Mouse (Mus musculus): ENCODE data around the gene Kbtbd6.

Gene Kbtbd6

DNA sequence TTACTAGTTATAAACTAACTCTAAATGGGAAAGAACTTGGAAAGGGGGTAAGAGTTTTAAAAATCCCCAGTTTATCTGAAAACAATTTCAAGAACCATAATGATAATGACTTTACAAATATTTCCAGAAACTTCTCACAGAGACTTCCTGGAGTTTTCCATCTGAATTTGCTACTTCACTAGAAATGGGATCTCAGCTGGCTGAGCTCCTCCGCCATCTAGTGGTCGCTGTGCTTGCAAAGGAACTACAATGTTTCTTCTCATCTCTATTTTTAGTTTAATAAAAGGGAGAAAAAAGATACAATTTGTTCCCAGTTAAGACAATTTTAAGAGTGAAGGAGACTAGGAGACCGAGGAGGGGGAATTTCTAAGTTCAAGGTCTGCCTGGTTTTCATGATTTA lies 16.0 kb downstream of the Kbtbd6 start:
- Histone ChIP-seq H3K36me3 (ENCODE audit: insufficient read depth, low read length) (peaks cover 83% of the 10 kb centered on the region), H3K9me3 (ENCODE audit: low read length) (no peaks in the 10 kb centered on the region), H3K4me1 (replicated peaks; ENCODE audit: low read depth, low read length) (no peaks in the 10 kb centered on the region), H3K27me3 (ENCODE audit: insufficient read depth, low read length) (no peaks in the 10 kb centered on the region), H3K4me3 (replicated peaks; ENCODE audit: low read length) (no peak overlapping the region)
- TF ChIP-seq POU5F1 (IDR thresholded peaks at IDR 0.05; ENCODE audit: borderline replicate concordance, low read length): no peak
- TF ChIP-seq CTCF (conservative IDR thresholded peaks at IDR 0.05; ENCODE audit: low read length): peak; percentile 65
- TF ChIP-seq NANOG (IDR thresholded peaks at IDR 0.05; ENCODE audit: borderline replicate concordance, low read length): no peak

DNA sequence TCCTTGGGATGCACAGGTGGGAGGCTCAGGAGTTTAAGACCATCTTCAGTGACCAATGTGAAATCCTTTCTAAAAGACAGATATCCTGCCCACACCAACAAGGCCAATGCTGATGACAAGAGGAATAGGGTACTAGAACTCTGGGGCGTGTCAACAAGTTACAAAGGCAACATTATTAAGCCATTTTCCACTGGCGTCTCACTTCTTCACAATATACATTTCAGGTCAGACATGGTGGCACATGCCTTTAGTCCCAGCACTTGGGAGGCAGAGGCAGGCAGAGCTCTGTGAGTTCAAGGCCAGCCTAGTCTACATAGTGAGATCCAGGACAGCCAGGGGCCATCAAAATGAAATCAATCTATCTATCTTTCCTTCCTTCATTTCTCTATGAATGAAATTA lies 21.7 kb downstream of the Kbtbd6 start:
- Histone ChIP-seq H3K36me3 (ENCODE audit: insufficient read depth, low read length) (peaks cover 87% of the 10 kb centered on the region), H3K4me3 (replicated peaks; ENCODE audit: low read length) (no peak overlapping the region), H3K9me3 (ENCODE audit: low read length) (no peaks in the 10 kb centered on the region), H3K4me1 (replicated peaks; ENCODE audit: low read depth, low read length) (no peaks in the 10 kb centered on the region), H3K27me3 (ENCODE audit: insufficient read depth, low read length) (no peaks in the 10 kb centered on the region)
- no peak for TF ChIP-seq NANOG (IDR thresholded peaks at IDR 0.05; ENCODE audit: borderline replicate concordance, low read length)
- no peak for TF ChIP-seq POU5F1 (IDR thresholded peaks at IDR 0.05; ENCODE audit: borderline replicate concordance, low read length)
- no peak for TF ChIP-seq CTCF (conservative IDR thresholded peaks at IDR 0.05; ENCODE audit: low read length)

DNA sequence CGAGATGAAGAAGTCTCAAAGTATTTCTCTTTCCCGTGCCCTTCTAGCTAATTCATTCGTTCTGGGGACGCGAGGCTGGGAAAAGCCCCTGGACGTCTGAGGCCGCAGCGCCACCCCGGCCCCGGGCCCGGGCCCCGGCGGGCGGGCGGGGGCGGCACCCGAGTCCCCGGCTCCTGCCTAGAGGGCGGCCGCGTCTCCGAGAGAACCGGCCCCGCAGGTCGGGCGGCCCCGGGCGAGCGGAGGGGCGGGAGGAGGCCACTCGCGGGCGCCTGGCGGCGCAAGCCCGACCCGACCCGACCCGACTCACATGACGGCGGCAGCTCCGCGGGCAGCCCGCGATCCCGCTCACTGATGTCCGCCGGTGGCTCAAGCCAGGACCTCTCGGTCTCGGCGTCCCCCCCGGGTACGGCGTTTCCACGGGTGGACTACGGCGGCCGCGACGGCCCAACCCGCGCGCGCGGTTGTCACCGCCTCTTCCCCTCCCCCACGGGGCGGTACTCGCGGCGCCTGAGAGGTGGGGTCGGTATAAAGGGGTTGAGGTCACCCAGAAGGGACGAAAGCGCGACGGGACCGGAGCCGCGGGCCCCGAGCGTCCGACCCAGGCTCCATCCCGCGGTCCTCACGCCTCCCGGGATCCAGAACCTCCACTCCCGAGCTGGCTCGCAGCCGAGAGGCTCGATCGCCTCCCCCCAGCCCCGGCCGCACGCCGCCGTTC lies 29.1 kb downstream of the Kbtbd6 start, which contains the start of gene Elf1:
Elf1 (plus strand) TSS at position 571 of the 715 bp plus-strand sequence.
- Histone ChIP-seq H3K4me1 (replicated peaks; ENCODE audit: low read depth, low read length) (peaks cover 43% of the 10 kb centered on the region), H3K27me3 (ENCODE audit: insufficient read depth, low read length) (peaks cover 12% of the 10 kb centered on the region; the same call in 1 of the 2 replicates), H3K4me3 (replicated peaks; ENCODE audit: low read length) (peak within 1 kb of the TSS; percentile 98), H3K9me3 (ENCODE audit: low read length) (no peaks in the 10 kb centered on the region), H3K36me3 (ENCODE audit: insufficient read depth, low read length) (peaks cover 24% of the 10 kb centered on the region)
- TF ChIP-seq NANOG (IDR thresholded peaks at IDR 0.05; ENCODE audit: borderline replicate concordance, low read length) (no peak), POU5F1 (IDR thresholded peaks at IDR 0.05; ENCODE audit: borderline replicate concordance, low read length) (no peak), CTCF (conservative IDR thresholded peaks at IDR 0.05; ENCODE audit: low read length) (no peak)

DNA sequence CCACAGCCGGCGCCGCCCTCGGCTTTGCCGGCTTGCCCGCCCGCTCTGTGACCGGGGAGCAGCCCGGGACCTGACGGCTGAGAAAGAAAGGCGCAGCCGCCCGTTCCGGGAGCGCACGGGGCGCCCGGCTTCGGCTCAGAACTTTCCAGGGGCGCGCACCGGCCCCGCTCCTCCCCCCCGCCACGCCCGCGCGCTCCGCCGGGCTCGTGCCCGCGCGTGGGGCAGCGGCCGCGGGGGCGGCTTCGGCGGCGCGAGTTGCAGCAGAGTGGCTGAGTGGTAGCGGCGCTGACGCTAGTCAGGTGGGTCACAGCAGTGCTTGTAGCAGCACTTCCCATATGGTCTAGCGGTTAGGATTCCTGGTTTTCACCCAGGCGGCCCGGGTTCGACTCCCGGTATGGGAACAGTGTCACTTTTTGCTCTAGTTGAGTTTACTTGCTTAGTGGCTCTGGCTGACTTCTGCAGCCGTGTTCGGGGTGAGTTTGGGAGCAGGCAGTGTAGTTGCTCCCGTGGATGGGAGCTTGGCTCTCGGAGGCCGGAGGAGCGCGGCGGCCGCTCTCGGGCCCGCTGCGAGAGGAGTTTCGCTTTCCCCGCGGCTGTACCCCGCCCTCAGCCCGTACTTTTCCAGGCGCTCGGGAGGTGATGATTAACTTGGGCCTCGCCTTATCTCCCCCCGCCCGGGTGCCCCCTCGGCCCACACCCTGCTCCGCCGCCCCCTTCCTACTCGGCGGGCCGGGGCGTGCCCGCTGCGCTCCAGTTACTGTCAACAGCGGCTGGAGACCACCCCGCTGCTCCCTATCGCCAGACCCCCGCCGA lies 29.9 kb downstream of the Kbtbd6 start, which contains the start of gene Wbp4:
Wbp4 (minus strand) TSS at position 182 of the 813 bp plus-strand sequence.
- Histone ChIP-seq H3K4me1 (replicated peaks; ENCODE audit: low read depth, low read length) (peaks cover 49% of the 10 kb centered on the region), H3K27me3 (ENCODE audit: insufficient read depth, low read length) (peaks cover 14% of the 10 kb centered on the region; the same call in 1 of the 2 replicates), H3K9me3 (ENCODE audit: low read length) (no peaks in the 10 kb centered on the region), H3K4me3 (replicated peaks; ENCODE audit: low read length) (peak within 1 kb of the TSS; percentile 98), H3K36me3 (ENCODE audit: insufficient read depth, low read length) (peaks cover 21% of the 10 kb centered on the region)
- no peak for TF ChIP-seq CTCF (conservative IDR thresholded peaks at IDR 0.05; ENCODE audit: low read length)
- TF ChIP-seq POU5F1 (IDR thresholded peaks at IDR 0.05; ENCODE audit: borderline replicate concordance, low read length): no peak
- no peak for TF ChIP-seq NANOG (IDR thresholded peaks at IDR 0.05; ENCODE audit: borderline replicate concordance, low read length)

DNA sequence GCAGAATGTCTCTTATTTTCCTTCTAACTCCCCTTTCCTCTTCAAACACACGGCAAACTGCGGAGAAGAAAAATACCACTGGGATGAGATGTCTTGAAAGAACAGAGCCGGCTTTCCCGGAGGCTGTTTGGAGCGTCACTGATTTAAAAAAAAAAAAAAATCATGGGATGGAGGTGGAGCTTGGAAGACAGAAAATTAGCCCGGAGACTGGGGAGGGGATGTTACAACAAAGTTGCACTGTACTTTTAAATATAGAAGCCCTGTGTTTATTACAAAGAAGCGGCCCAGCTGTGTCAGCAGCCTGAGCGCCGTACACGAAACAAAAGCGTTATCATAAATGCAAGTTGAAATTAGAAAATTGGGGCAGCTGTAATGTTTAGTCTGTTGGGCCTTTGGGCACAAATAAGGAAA lies 30.6 kb downstream of the Kbtbd6 start:
- no peak for TF ChIP-seq NANOG (IDR thresholded peaks at IDR 0.05; ENCODE audit: borderline replicate concordance, low read length)
- TF ChIP-seq POU5F1 (IDR thresholded peaks at IDR 0.05; ENCODE audit: borderline replicate concordance, low read length): no peak
- no peak for TF ChIP-seq CTCF (conservative IDR thresholded peaks at IDR 0.05; ENCODE audit: low read length)
- Histone ChIP-seq H3K36me3 (ENCODE audit: insufficient read depth, low read length) (peaks cover 17% of the 10 kb centered on the region; the same call in 1 of the 2 replicates), H3K9me3 (ENCODE audit: low read length) (no peaks in the 10 kb centered on the region), H3K4me3 (replicated peaks; ENCODE audit: low read length) (peak overlapping the region; percentile 98), H3K4me1 (replicated peaks; ENCODE audit: low read depth, low read length) (peaks cover 56% of the 10 kb centered on the region), H3K27me3 (ENCODE audit: insufficient read depth, low read length) (peaks cover 19% of the 10 kb centered on the region; the same call in 1 of the 2 replicates)

DNA sequence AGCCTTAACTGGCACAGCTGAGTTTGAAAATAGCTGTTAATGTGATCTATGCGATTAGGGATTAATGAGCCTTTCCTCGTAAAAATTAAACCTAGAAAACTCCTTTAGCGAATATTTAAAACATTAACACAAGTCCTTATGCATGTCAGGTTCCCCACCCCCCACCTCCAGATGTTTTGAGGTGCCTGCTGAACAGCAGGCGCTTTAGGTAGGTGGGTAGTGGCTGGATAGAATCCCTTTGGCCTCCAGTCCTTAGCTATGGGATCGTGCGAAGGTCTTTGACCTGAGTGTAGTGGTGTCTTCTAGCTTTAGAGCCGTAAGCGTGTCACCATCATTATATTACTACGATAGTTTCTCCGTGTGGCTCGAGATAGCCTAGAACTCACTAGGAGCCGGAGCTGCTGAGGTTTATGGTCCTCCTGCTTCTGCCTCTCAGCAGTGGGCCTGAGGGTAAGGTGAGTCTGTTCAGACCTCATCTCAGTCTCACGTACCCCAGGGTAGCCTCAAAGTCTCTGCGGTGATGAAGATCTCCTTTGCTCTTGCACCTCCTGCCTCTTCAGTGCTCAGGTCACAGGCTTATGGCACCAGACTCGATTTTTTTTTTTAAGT lies 31.2 kb downstream of the Kbtbd6 start:
- peaks cover 19% of the 10 kb centered on the region; the same call in 1 of the 2 replicates for H3K27me3 ChIP-seq (ENCODE audit: insufficient read depth, low read length)
- peak overlapping the region; percentile 98 for H3K4me3 ChIP-seq (replicated peaks; ENCODE audit: low read length)
- H3K36me3 ChIP-seq (ENCODE audit: insufficient read depth, low read length): peaks cover 12% of the 10 kb centered on the region; the same call in 1 of the 2 replicates
- TF ChIP-seq NANOG (IDR thresholded peaks at IDR 0.05; ENCODE audit: borderline replicate concordance, low read length): no peak
- TF ChIP-seq POU5F1 (IDR thresholded peaks at IDR 0.05; ENCODE audit: borderline replicate concordance, low read length): no peak
- no peak for TF ChIP-seq CTCF (conservative IDR thresholded peaks at IDR 0.05; ENCODE audit: low read length)
- no peaks in the 10 kb centered on the region for H3K9me3 ChIP-seq (ENCODE audit: low read length)
- peaks cover 62% of the 10 kb centered on the region for H3K4me1 ChIP-seq (replicated peaks; ENCODE audit: low read depth, low read length)

DNA sequence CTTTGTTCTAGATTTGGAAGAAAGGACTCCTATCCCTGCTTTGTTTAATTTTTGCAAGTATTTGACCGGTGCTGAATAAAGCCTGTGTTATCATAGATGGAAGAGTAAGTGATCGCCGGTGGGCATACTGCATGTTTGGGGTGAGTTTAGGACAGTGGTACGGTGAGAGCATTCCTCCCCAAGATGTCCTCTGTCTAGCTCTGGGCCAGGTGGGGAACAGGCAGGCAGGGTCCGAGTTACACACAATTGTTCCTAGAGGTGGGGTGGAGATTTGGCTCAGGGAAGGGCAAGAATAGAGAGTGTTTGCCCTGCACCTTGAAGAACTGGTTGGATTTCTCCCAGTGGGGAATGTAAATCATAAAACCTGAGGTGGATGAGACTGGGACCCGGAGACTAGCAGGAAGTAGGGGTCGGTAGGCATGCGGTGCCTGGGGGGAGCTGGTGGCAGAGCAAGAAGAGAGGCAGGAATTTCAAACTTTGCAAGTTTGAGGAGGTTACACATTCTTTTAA lies 32.0 kb downstream of the Kbtbd6 start:
- peak overlapping the region; percentile 98 for H3K4me3 ChIP-seq (replicated peaks; ENCODE audit: low read length)
- H3K27me3 ChIP-seq (ENCODE audit: insufficient read depth, low read length): peaks cover 19% of the 10 kb centered on the region; the same call in 1 of the 2 replicates
- H3K4me1 ChIP-seq (replicated peaks; ENCODE audit: low read depth, low read length): peaks cover 70% of the 10 kb centered on the region
- H3K9me3 ChIP-seq (ENCODE audit: low read length): no peaks in the 10 kb centered on the region
- peaks cover 7% of the 10 kb centered on the region; the same call in 1 of the 2 replicates for H3K36me3 ChIP-seq (ENCODE audit: insufficient read depth, low read length)
- no peak for TF ChIP-seq POU5F1 (IDR thresholded peaks at IDR 0.05; ENCODE audit: borderline replicate concordance, low read length)

DNA sequence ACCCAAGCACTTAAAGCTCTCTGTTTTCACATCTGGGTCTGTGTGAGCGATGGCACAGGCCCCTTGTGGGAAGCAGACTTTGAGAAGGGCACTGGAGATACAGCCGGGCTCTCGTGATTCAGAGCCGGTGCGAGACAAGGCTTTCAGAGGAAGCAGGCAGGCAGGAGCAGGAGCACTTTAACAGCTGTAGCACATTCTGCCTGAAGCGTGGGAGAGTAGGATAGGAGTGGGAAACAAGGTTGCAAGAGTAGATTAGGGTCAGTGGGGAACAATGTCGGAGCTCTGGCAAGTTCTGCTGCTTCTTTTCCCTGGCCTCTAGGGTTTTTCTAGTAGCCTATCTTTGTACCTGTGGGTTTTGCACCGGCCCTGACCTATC lies 35.0 kb downstream of the Kbtbd6 start:
- Histone ChIP-seq H3K4me3 (replicated peaks; ENCODE audit: low read length) (peak overlapping the region; percentile 64), H3K4me1 (replicated peaks; ENCODE audit: low read depth, low read length) (peaks cover 64% of the 10 kb centered on the region), H3K9me3 (ENCODE audit: low read length) (no peaks in the 10 kb centered on the region), H3K27me3 (ENCODE audit: insufficient read depth, low read length) (peaks cover 19% of the 10 kb centered on the region; the same call in 1 of the 2 replicates), H3K36me3 (ENCODE audit: insufficient read depth, low read length) (no peaks in the 10 kb centered on the region)
- TF ChIP-seq POU5F1 (IDR thresholded peaks at IDR 0.05; ENCODE audit: borderline replicate concordance, low read length) (no peak), NANOG (IDR thresholded peaks at IDR 0.05; ENCODE audit: borderline replicate concordance, low read length) (no peak), CTCF (conservative IDR thresholded peaks at IDR 0.05; ENCODE audit: low read length) (no peak)

All from E14TG2a.4 (cell line).